Mouse (Mus musculus) neutrophil, adult 83 days (primary cell): ENCODE results near the gene C2cd4b. TPM values are rescaled to one million over a fixed set of nuclear protein-coding genes. Genes with fewer than 3 reads are reported as not detected.

ENCODE experiments used
- total RNA-seq, 2 experiments: library from RNA; stranded (reverse); gene quantifications; one replicate each; pipeline ENCODE4 v1.2.4; 2023

The C2cd4b gene
- total RNA-seq = not detected

DNA sequence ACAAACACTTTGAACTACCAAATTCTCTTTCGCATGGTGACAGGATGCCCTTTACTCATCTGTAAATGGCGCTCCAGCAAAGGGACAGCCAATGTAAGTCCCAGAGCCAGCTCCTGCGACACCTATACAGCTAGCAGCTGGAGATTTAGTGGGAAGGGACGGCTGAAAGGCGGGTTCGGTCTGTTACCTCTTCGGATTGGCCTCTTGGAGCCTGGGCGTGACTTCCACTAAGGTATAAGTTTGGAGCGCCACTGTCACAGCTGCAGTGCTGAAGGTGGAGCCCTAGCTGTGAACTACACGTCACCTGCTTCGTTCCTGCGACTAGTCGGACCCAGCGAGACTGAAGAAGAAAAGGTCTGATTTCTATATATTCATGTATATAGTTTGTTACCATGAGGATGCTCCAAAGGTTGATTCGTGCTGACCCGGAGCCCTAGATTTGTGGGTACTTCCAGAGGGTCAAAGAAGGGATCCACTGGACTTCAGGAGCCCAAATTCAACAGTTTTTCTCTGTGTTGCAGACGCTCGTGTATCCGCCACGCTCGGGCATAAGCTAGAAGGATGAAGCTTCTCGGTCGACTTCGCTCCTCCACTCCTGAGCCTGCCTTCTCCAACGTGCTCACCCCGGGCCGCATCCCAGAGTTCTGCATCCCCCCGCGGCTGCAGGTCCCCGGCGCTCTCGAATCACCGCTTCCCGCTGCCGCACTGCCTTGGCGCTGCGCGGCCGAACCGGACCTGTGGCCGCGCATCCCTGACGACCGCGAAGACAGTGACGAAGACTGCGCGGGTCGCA lies at the start of gene C2cd4b:
TSS of gene C2cd4b (plus strand) at position 275 of the 793 bp plus-strand sequence.

Other genes starting within 250 kb of the C2cd4b start
- 1 to 10 TPM; 1.3 to 2.5 TPM for gene Tln2, start 199.7 kb upstream of the C2cd4b start, total RNA-seq
- not detected for gene C2cd4a, start 72.9 kb downstream of the C2cd4b start, total RNA-seq
- gene Vps13c, start 81.0 kb downstream of the C2cd4b start, total RNA-seq = 10 to 100 TPM; 62.7 to 77.1 TPM